Mouse (Mus musculus) liver, embryonic 16.5 days (tissue): Measurements from ENCODE around the gene App. TPM values are rescaled to one million over a fixed set of nuclear protein-coding genes. Genes with fewer than 3 reads are reported as not detected.

Experiments
- ATAC-seq: fragments of 200-750 bp; cut with Nextera tagmentation; 2 replicates; pipeline ENCODE4 v1.8.0; 2017; ENCODE audit warnings: low read depth, mild to moderate bottlenecking, moderate number of reproducible peaks, moderate library complexity
- H3K27ac ChIP-seq: fragments of 300-500 bp; sonication (generic); 2 replicates; pipeline ENCODE4 v1.5.1; 2014; ENCODE audit warnings: mild to moderate bottlenecking, low read length
- H3K27me3 ChIP-seq: fragments of 300-500 bp; sonication (generic); 2 replicates; pipeline ENCODE4 v1.6.1; 2014; ENCODE audit warnings: low read depth, low read length, mixed read lengths; ENCODE audit not compliant: control insufficient read depth, insufficient read depth
- H3K36me3 ChIP-seq: fragments of 300-500 bp; sonication (generic); 2 replicates; pipeline ENCODE4 v1.6.1; 2014; ENCODE audit warnings: mild to moderate bottlenecking; ENCODE audit not compliant: control insufficient read depth, insufficient read depth
- H3K4me1 ChIP-seq: fragments of 300-500 bp; sonication (generic); 2 replicates; pipeline ENCODE4 v1.6.1; 2014; ENCODE audit warnings: low read depth, low read length, mixed read lengths; ENCODE audit not compliant: control insufficient read depth
- H3K4me2 ChIP-seq: fragments of 300-500 bp; sonication (generic); 2 replicates; pipeline ENCODE4 v1.6.1; 2014; ENCODE audit warnings: low read depth, low read length, mixed read lengths
- H3K4me3 ChIP-seq: fragments of 300-500 bp; sonication (generic); 2 replicates; pipeline ENCODE4 v1.5.1; 2014; ENCODE audit warnings: low read depth, mild to moderate bottlenecking, low read length
- H3K9ac ChIP-seq: fragments of 300-500 bp; sonication (generic); 2 replicates; pipeline ENCODE4 v1.6.1; 2014; ENCODE audit warnings: low read depth, low read length
- H3K9me3 ChIP-seq: fragments of 300-500 bp; sonication (generic); replicated peaks from 2 replicates; pipeline ENCODE4 v1.6.1; 2016; ENCODE audit warnings: low read length; ENCODE audit not compliant: control insufficient read depth
- WGBS: fragments of 180-500 bp; shearing (Covaris S2); extraction: QIAGEN DNeasy Blood & Tissue Kit; methylation state at CpG from one replicate; pipeline ENCODE4 v1.1.7; 2014; ENCODE audit not compliant: insufficient replicate concordance; 5-methylcytosine and 5-hydroxymethylcytosine counted together
- polyA plus RNA-seq: library from polyadenylated mRNA; unstranded; fragments of >200 nt; fragmentation: Nextera tagmentation; extraction: Ambion mirVana; gene quantifications from 2 replicates; pipeline ENCODE4 v1.2.1, GENCODE M21; 2015

The App gene
- polyA plus RNA-seq, 1 experiment from 2014 or later: 19.9 TPM

DNA sequence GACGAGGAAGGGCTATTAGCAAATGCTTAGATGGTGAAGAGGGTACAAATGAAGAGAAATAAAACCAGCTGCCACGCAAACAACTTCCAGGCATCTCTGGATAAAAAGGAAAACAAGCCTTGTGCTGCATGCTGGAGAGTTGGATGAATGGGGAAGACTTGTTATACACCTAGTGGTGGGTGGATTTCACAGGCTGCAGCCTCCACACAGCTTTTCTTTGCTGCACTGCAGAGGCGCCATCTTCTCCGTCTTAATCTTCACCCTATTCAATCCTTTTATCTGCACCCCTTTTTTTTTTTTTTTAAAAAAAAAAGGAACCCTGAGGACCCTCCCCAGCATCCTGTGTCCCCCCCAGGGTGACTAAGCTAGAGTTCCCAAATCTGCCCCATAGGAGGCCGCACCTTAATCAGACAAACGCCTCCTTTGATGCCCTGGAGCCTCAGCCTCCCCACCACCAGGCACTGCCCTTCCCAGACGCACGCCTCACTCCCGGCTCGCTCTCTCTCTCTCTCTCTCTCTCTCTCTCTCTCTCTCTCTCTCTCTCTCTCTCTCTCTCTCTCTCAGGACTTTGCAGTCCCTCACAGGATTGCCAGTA, 1.5 kb downstream of the App start:
- H3K27me3 ChIP-seq: peaks cover 21% of the 10 kb centered on the region
- 11% methylated on average over 8 of the region's 10 CpGs for WGBS
- no peaks in the 10 kb centered on the region for H3K36me3 ChIP-seq
- H3K4me3 ChIP-seq: peak overlapping the region; percentile 72
- no peak for ATAC-seq
- peak overlapping the region; percentile 77 for H3K4me2 ChIP-seq
- H3K9me3 ChIP-seq: no peaks in the 10 kb centered on the region
- H3K9ac ChIP-seq: peak overlapping the region; percentile 64; the same call in 1 of the 2 replicates
- H3K27ac ChIP-seq: no peak overlapping the region
- H3K4me1 ChIP-seq: no peaks in the 10 kb centered on the region; the same call in 1 of the 2 replicates

DNA sequence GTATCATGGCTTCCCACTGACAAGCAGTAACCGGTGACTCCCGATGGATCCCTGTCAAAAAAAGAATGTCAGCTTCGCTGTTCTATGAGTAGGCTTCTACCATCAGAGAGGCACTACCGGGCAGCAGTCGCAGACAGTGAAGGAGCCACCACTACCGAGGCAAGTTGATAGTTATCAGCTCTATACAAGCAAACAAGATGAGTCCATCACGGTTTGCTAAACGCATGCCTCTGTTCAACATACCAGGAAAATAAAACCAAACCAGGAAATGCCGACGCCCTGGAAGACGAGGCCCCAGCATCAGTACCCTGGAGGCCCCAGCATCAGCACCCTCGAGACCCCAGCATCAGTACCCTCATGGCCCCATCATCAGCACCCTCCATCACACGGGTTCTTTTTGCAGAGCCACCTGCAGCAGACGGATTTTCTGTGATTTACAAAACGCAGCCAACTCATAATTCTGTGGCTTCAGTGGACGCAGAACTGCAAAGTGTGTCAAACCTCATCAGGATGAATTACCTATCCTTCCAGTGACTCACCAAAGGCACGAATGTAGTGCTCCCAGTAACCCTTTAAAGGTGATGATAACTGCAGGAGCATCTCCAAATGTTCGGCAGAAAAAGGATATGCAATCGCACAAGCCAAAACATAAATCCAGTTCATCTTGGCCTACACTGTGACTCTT, 2.6 kb downstream of the App start:
- Histone ChIP-seq H3K9ac (no peak overlapping the region), H3K27me3 (peaks cover 21% of the 10 kb centered on the region), H3K27ac (no peak overlapping the region), H3K9me3 (no peaks in the 10 kb centered on the region), H3K4me1 (no peaks in the 10 kb centered on the region; the same call in 1 of the 2 replicates), H3K4me2 (no peak overlapping the region), H3K4me3 (no peak overlapping the region), H3K36me3 (no peaks in the 10 kb centered on the region)
- 52% methylated on average over 19 of the region's 19 CpGs for WGBS
- ATAC-seq: no peak

DNA sequence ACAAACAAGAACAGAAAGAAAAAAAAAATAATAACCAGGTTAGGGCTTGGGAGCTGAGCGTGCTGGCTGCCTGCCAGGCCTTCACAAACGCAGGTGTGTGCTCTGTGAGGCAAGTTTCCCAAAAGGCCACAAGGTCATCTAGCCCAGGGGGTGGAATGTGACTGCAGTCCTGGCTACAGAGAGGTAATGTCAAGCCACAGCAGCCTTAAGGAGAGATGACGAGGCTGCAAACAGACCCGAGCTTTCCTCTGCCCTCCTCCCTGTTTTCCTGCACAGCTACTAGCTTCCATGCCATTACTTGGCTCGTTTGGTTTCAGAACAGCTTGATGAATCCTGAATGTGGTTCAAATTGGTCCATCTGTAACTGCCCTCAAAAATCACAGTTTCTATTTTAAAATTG, 4.7 kb downstream of the App start:
- Histone ChIP-seq H3K4me1 (no peaks in the 10 kb centered on the region; the same call in 1 of the 2 replicates), H3K27me3 (peaks cover 18% of the 10 kb centered on the region), H3K9ac (no peak overlapping the region), H3K4me3 (no peak overlapping the region), H3K4me2 (no peak overlapping the region), H3K27ac (no peak overlapping the region), H3K9me3 (no peaks in the 10 kb centered on the region), H3K36me3 (no peaks in the 10 kb centered on the region)
- ATAC-seq: 0 out of 2 replicates have a peak, but pooled peaks have one; percentile 26
- 48% methylated on average over 5 of the region's 5 CpGs for WGBS

DNA sequence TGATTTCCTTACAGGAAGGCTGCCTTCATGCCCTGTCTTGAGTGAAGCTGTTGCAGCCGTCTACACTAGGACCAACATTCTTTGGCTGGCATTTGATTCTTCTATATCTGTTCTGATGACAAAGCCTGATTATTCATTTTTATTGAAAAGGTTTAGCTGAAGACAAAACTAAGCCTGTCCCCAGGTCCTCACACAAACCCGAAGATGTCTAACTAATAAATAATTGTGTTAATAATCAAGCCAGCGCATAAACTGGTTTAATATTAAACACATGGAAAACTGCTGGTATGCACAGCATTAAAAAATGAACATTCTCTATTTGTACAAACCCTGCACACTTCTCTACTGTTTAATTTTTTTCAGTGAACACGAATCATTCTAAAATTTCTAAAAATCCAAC, 7.4 kb downstream of the App start:
- no peak for ATAC-seq
- 65% methylated on average over 4 of the region's 4 CpGs for WGBS
- no peak overlapping the region for H3K27ac ChIP-seq
- H3K4me3 ChIP-seq: no peak overlapping the region
- H3K9me3 ChIP-seq: no peaks in the 10 kb centered on the region
- H3K36me3 ChIP-seq: no peaks in the 10 kb centered on the region
- no peaks in the 10 kb centered on the region for H3K27me3 ChIP-seq
- no peaks in the 10 kb centered on the region for H3K4me1 ChIP-seq
- H3K9ac ChIP-seq: no peak overlapping the region
- H3K4me2 ChIP-seq: no peak overlapping the region

GRCm38 (mm10) chr16:85165631-85166030, 7.9 kb downstream of the App start:
- no peaks in the 10 kb centered on the region for H3K36me3 ChIP-seq
- H3K27ac ChIP-seq: no peak overlapping the region
- no peak overlapping the region for H3K4me3 ChIP-seq
- 60% methylated on average over 7 of the region's 7 CpGs for WGBS
- H3K9me3 ChIP-seq: no peaks in the 10 kb centered on the region
- H3K9ac ChIP-seq: no peak overlapping the region
- ATAC-seq: no peak
- no peak overlapping the region for H3K4me2 ChIP-seq
- no peaks in the 10 kb centered on the region for H3K27me3 ChIP-seq
- H3K4me1 ChIP-seq: no peaks in the 10 kb centered on the region

DNA sequence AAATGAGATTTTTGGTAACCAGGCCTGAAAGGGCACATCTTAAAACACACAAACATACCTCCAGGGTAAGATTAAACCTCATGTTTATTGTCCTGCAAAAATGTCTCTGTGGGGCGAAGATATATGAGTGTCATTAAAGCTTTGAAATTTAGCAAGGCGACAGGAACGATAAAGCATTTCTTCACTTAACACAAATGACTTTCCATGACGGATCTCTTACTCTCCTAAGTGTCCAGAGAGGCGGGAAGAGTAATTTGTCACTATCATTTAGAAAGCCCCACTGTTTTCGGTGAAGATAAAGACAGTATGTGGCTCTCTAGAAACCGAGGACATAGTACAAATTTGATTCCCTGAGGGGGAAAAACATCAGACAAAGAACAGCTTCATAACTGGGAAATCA, 8.4 kb downstream of the App start:
- H3K9ac ChIP-seq: no peak overlapping the region
- H3K27ac ChIP-seq: no peak overlapping the region
- H3K36me3 ChIP-seq: no peaks in the 10 kb centered on the region
- no peak for ATAC-seq
- no peak overlapping the region for H3K4me3 ChIP-seq
- H3K9me3 ChIP-seq: no peaks in the 10 kb centered on the region
- H3K4me1 ChIP-seq: no peaks in the 10 kb centered on the region
- no peaks in the 10 kb centered on the region for H3K27me3 ChIP-seq
- H3K4me2 ChIP-seq: no peak overlapping the region
- WGBS: 63% methylated on average over 7 of the region's 7 CpGs

- Histone ChIP-seq H3K4me1 (no peaks in the 10 kb centered on the region), H3K36me3 (no peaks in the 10 kb centered on the region), H3K9me3 (no peaks in the 10 kb centered on the region), H3K4me2 (no peak overlapping the region), H3K4me3 (no peak overlapping the region), H3K9ac (no peak overlapping the region), H3K27ac (no peak overlapping the region), H3K27me3 (no peaks in the 10 kb centered on the region)
- WGBS: 36% methylated on average over 6 of the region's 6 CpGs
- no peak for ATAC-seq
Measured at GRCm38 (mm10) chr16:85162779-85163178, 10.8 kb downstream of the App start.

DNA sequence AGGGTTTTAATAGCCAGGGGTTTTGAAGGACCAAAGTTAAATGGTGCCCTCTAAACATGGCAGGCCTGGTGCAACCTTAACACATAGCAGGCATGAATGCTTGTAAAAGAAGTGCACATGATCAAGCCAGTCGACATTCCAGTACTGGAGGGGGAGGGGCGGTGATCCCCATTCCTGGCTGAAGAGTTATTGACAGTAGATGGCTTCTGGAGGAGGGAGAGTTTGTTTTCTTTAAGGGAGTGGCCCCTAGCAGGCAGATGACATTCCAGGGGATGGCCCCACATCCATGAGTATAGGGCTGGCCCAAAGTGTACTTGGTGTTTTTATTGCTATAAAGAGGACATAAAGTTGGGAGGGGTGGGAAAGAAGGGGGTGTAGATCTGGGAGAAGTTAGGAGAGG, 13.4 kb downstream of the App start:
- Histone ChIP-seq H3K9ac (no peak overlapping the region), H3K36me3 (no peaks in the 10 kb centered on the region), H3K4me1 (no peaks in the 10 kb centered on the region), H3K27ac (no peak overlapping the region), H3K9me3 (no peaks in the 10 kb centered on the region), H3K27me3 (no peaks in the 10 kb centered on the region), H3K4me3 (no peak overlapping the region), H3K4me2 (no peak overlapping the region)
- ATAC-seq: no peak
- WGBS: 53% methylated on average over 2 of the region's 2 CpGs

- no peak overlapping the region for H3K9ac ChIP-seq
- no peak overlapping the region for H3K4me3 ChIP-seq
- H3K27ac ChIP-seq: no peak overlapping the region
- no peaks in the 10 kb centered on the region for H3K36me3 ChIP-seq
- H3K27me3 ChIP-seq: no peaks in the 10 kb centered on the region
- no peak overlapping the region for H3K4me2 ChIP-seq
- 68% methylated on average over 11 of the region's 11 CpGs for WGBS
- no peak for ATAC-seq
- H3K4me1 ChIP-seq: no peaks in the 10 kb centered on the region; the same call in 1 of the 2 replicates
- H3K9me3 ChIP-seq: no peaks in the 10 kb centered on the region
Measured at GRCm38 (mm10) chr16:85157796-85158546, 15.6 kb downstream of the App start.
